8 mouse cellular contexts compared by ENCODE assay signal in the genomic region with DNA sequence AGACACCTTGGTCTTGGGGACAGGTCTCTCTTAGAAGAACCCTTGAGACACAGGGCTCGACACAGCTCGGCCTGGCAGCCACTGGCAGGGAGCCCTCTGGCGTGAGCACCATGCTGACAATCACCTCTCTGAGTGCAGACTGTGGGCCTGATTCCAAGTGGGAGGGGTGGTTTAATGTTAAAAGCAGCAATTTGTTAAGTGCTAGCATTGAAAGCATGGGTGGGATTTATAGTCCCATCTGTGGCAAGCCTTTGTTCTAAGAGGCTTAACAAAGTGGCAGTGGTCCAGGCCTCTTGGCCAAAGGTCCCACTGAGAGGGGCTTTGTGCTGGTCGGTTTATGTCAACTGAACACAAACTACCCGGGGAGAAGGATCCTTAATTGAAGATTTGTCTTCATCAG. TPM values are rescaled to one million over a fixed set of nuclear protein-coding genes. Genes with fewer than 3 reads are reported as not detected.
DNase-seq lines count a peak whose midpoint lies in the region; ATAC-seq and TF ChIP-seq lines count a peak whose summit lies in the region.

No protein-coding gene starts in this region.

- H3K4me3 ChIP-seq in hindbrain, embryonic 15.5 days = no peak overlapping the region
- no peak overlapping the region for H3K4me3 ChIP-seq in hindbrain, embryonic 10.5 days
- H3K4me3 ChIP-seq in forebrain, postnatal 0 days (ENCODE audit: low read depth, low read length) = no peak overlapping the region

- peak; percentile 82 for ATAC-seq in hindbrain, embryonic 15.5 days (ENCODE audit: low FRiP score, low read depth)
- peak; percentile 90 for ATAC-seq in forebrain, postnatal 0 days
- no peak for ATAC-seq in cerebellum, adult (ENCODE audit: insufficient number of reproducible peaks, low FRiP score, low TSS enrichment)

- no peaks in the 10 kb centered on the region for H3K36me3 ChIP-seq in hindbrain, embryonic 15.5 days
- H3K36me3 ChIP-seq in hindbrain, embryonic 10.5 days = no peaks in the 10 kb centered on the region
- no peaks in the 10 kb centered on the region for H3K36me3 ChIP-seq in forebrain, postnatal 0 days (ENCODE audit: insufficient read depth)

- TF ChIP-seq CTCF in forebrain, postnatal 0 days (IDR thresholded peaks at IDR 0.05; ENCODE audit: low read depth) = no peak

- no peaks in the 10 kb centered on the region; the same call in 1 of the 2 replicates for H3K27me3 ChIP-seq in hindbrain, embryonic 15.5 days
- 0 out of 2 replicates have a peak, but pooled peaks cover under 1% of the 10 kb centered on the region for H3K27me3 ChIP-seq in hindbrain, embryonic 10.5 days (ENCODE audit: insufficient read depth, poor library complexity, severe bottlenecking)
- no peaks in the 10 kb centered on the region for H3K27me3 ChIP-seq in forebrain, postnatal 0 days (ENCODE audit: insufficient read depth, low read length)

- no peak overlapping the region for H3K4me2 ChIP-seq in hindbrain, embryonic 15.5 days
- H3K4me2 ChIP-seq in forebrain, postnatal 0 days (ENCODE audit: low read depth) = no peak overlapping the region

- whole genome bisulfite sequencing in hindbrain, embryonic 15.5 days = 36% methylated on average over 5 of the region's 5 CpGs
- WGBS in hindbrain, embryonic 10.5 days = 85% methylated on average over 5 of the region's 5 CpGs
- 14% methylated on average over 5 of the region's 5 CpGs for WGBS in forebrain, postnatal 0 days

- H3K27ac ChIP-seq in hindbrain, embryonic 15.5 days (replicated peaks) = no peak overlapping the region
- no peak overlapping the region for H3K27ac ChIP-seq in hindbrain, embryonic 10.5 days
- no peak overlapping the region for H3K27ac ChIP-seq in forebrain, postnatal 0 days (ENCODE audit: low read depth, low read length)

- H3K4me1 ChIP-seq in hindbrain, embryonic 15.5 days (replicated peaks) = 0 out of 2 replicates have a peak, but pooled peaks cover 4% of the 10 kb centered on the region
- H3K4me1 ChIP-seq in hindbrain, embryonic 10.5 days (replicated peaks) = 0 out of 2 replicates have a peak, but pooled peaks cover under 1% of the 10 kb centered on the region
- H3K4me1 ChIP-seq in forebrain, postnatal 0 days (ENCODE audit: insufficient read depth) = no peaks in the 10 kb centered on the region

- H3K9me3 ChIP-seq in hindbrain, embryonic 15.5 days = no peaks in the 10 kb centered on the region
- no peaks in the 10 kb centered on the region; the same call in 1 of the 2 replicates for H3K9me3 ChIP-seq in hindbrain, embryonic 10.5 days
- H3K9me3 ChIP-seq in forebrain, postnatal 0 days (ENCODE audit: low read length) = no peaks in the 10 kb centered on the region

- no peak for DNase-seq in hindbrain, embryonic 10.5 days (ENCODE audit: low spot score)
- DNase-seq in ovary, postnatal 14 days (ENCODE audit: low spot score) = peak; percentile 31
- DNase-seq in ovary, adult 18-20 months (ENCODE audit: low spot score) = no peak
- peak; percentile 85 for DNase-seq in forebrain, postnatal 0 days
- DNase-seq in retina, postnatal 1 day = peak; percentile 49
- DNase-seq in heart, adult 11 months = no peak

- H3K9ac ChIP-seq in hindbrain, embryonic 15.5 days = no peak overlapping the region
- no peak overlapping the region for H3K9ac ChIP-seq in forebrain, postnatal 0 days

RNA-seq across cellular contexts. Expression of gene 9530068E07Rik, which starts 35.4 kb away (rescaled TPM):
- 129 and 136 TPM in 2 replicates for polyA plus RNA-seq in hindbrain, embryonic 15.5 days (2015; fragmentation: Nextera tagmentation; extraction: Ambion mirVana)
- 149 and 168 TPM in 2 replicates for polyA plus RNA-seq in hindbrain, embryonic 10.5 days (2016; fragmentation: Nextera tagmentation; extraction: Ambion mirVana)
- 97.9 and 115 TPM in 2 replicates for total RNA-seq in forebrain, postnatal 0 days (2014; rRNA removed)
- 119 and 127 TPM in 2 replicates for polyA plus RNA-seq in forebrain, postnatal 0 days (2015; fragmentation: Nextera tagmentation; extraction: Ambion mirVana)

Comparison
In these comparisons a context has a peak if more than half of its experiments do, and no peak if none do; other contexts are left out.
1. DNase-seq: peak in ovary, postnatal 14 days (single experiment), forebrain, postnatal 0 days (single experiment) and retina, postnatal 1 day (single experiment); none in hindbrain, embryonic 10.5 days (single experiment), ovary, adult 18-20 months (single experiment) and heart, adult 11 months (single experiment).